Mouse (Mus musculus) ovary, postnatal 36 days (tissue): ENCODE data around the gene Gpr84.

Experiments used
- DNase-seq: peaks from one replicate; pipeline ENCODE4 v3.0.0; 2022; ENCODE audit warnings: low spot score, mixed read lengths

Gene Gpr84

GRCm38 (mm10) chr15:103310365-103310910, at the start of gene Gpr84:
TSS of gene Gpr84 (minus strand) at chr15:103310612.
- no peak for DNase-seq

DNA sequence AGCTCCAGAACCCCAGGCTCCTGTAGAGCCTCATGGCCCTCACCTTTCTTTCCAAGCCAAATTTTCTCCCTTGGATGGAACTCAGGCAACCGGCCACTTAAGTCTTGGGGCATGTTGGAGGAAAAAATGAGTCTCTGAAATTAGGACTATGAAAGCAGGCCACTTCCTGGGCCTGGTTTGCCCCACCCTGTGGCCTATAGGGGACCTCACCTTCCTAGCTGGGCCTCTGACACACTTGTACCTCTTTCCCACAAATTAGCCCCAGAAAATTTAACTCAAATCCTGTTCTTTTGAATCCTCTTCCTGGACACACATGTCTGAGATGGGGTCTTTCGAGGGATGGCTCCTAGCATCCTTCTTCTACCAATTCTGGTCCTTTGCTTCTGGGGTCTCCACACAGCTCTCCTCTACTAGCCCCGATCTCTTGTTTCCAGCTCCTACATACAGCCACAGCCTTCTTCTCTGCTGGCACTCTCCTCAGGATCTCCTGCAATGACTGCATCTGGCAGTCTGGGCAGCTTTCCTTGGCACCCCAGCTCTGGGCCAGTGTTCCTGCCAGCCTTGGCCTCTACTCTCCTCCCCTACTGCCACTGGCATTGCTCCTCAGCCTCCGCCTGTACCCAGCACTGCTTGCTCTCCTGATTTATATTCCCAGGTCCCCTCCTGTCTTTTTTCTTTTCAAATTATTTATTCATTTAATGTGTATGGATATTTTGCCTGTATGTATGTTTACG, 49.6 kb upstream of the Gpr84 start:
- no peak for DNase-seq

DNA sequence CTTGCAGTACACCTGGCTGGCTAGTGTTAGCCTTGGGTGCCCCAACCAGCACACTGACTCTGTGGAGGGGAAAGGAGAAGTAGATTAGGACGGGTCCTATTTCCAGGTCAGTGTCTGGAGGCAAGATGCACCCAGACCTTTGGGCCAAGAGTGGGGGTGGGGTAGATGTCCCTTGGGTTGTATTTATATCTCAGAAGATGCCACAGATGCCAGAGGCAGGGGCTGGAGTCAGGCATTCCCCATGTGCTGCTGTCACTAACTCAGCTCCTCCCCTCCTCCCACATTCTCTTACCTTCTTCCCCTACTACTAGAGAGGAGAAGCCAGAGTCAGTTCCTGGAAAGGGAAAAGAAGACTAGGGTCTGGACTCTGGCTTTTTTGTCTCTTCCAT, 48.7 kb upstream of the Gpr84 start:
- no peak for DNase-seq

DNA sequence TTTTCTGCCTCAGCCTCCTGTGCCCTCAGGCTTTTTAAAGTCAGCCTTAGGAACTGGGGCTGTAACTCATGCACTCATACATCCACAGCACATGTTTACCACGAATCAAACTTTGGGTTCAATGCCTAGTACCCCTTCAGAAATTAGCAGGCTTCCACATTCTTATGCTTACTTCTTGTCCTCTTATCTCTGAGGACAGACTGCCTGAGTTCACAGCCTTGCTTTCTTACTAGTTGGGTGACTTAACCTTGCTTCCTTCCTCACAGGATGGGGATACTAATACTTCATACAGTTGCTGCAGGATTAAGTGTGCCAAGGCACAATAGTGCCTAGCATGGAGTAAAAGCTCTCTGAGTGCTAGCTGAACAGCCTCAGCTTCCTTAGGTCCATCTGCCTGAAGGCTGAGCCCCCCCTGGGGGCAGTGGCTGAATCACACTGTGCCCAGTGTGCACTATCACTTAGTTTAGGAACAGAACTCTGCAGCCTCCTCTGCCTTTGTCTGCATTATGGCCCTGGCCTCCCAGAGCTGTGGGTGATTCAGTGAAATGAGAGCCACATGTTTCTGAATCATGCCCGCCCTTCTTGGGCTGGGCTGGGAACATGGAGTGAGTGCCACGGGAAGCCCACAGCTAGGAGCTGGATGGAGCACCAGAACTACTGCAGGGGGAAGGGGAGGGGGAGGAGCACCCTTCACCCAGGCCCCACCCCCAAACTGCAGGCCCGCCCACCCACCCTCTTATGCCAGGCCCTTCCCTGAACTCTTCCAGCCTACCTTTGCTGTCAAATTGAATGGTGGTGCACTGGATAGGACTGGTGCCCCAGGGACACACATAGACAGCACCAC, 48.1 kb upstream of the Gpr84 start:
- DNase-seq, result no peak

DNA sequence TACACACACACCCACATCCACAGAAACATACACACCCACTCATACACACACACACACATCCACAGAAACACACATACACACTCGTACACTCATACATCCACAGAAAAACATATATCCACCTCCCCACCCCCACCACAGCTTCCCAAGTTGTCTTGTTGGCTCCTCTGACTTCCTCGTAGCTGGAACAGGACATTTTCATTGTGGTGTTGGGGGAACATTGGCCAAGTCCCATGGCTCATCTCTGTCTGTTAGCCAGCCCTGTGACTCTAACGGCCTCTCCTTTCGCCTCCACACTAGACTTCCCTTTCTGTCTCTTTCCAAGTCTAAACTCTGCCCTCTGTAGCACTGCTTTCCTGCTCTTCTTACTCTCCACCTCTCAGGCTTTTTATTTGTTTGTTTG, 47.4 kb upstream of the Gpr84 start:
- DNase-seq, result no peak

DNA sequence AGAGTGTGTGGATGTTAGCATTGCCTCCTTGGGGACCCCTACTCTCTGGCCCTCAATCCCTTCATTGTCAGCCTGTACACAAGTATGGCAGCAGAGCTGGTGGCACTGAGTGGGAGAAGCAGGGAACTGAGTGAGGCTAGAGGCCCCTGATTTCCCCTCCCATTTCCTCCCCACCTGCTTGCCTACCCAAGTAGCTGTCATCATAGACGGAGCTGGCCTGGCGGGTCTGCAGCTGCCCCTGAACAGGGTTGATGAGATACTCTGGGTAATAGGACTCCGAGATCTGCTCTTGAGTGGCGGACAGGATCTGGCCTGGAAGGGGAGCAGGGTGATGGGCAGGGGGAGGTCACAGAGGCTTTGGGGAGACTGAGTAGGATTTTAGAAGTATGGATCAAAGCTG, 45.7 kb upstream of the Gpr84 start:
- DNase-seq, result no peak

- DNase-seq, result no peak
Measured at GRCm38 (mm10) chr15:103355420-103355819, 45.0 kb upstream of the Gpr84 start.

- no peak for DNase-seq
Measured at GRCm38 (mm10) chr15:103354690-103355089, 44.3 kb upstream of the Gpr84 start.

GRCm38 (mm10) chr15:103353511-103354256, 43.3 kb upstream of the Gpr84 start:
- no peak for DNase-seq

GRCm38 (mm10) chr15:103352856-103353255, 42.4 kb upstream of the Gpr84 start:
- DNase-seq, result peak; percentile 45

DNA sequence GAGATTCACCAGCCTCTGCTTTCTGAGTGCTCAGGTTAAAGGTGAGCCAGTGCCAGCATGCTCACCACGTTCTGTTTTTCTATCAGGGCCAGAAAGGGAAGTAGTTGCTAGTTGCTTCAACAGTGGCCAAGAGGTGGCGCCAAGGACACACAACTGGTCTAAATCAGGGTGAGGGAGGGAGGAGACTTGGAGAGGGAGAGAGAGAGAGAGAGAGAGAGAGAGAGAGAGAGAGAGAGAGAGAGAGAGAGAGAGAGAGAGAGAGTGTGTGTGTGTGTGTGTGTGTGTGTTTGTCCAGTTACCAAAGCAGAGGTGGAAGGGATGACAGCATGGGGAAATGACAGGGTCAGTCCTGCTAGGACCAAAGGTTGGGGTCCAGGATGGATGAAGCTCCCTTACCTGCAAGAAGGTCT, 36.9 kb upstream of the Gpr84 start:
- peak; percentile 55 for DNase-seq

- no peak for DNase-seq
Measured at GRCm38 (mm10) chr15:103345789-103346188, 35.4 kb upstream of the Gpr84 start.

- no peak for DNase-seq
Measured at GRCm38 (mm10) chr15:103343556-103343955, 33.1 kb upstream of the Gpr84 start.

DNA sequence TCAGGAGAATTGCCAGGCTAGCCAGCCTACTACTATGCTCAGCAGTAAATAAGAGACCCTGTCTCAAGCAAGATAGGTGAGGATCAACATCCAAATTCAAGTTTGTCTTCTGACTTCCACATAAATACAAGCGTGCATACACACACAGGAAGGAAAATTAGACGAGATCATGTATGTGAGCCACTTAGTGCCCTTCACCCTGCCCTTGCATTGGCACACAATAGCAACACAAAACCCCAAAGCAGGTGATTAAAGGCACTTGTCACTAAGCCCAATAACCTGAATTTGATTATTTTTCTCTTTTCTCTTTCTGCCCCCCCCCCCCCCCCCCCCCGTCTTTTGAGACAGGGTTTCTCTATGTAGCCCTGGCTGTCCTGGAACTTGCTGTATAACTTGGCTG, 32.6 kb upstream of the Gpr84 start:
- DNase-seq, result no peak

- DNase-seq, result peak; percentile 36
Measured at GRCm38 (mm10) chr15:103342415-103342814, 32.0 kb upstream of the Gpr84 start.

GRCm38 (mm10) chr15:103341547-103341946, 31.1 kb upstream of the Gpr84 start:
- DNase-seq, result no peak

DNA sequence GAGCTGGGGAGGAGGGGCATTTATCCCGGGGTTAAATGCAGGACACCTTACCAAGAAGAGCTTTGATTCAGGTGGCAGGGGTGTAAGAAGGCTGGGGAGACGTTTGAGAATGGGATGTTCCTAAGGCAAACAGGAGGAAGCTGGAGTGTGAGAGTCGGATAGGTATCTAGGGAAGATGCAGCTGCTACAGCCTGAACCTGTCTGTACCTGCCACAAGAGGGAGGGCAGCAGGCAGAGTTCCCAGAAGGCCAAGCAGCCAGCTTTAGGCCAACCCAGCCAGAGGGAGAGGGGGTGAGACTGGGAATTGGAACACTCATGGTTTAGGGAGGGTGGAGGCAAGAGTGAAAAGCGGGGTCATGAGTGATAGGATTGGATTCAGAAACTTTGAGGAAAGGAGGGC, 30.4 kb upstream of the Gpr84 start:
- DNase-seq, result no peak

DNA sequence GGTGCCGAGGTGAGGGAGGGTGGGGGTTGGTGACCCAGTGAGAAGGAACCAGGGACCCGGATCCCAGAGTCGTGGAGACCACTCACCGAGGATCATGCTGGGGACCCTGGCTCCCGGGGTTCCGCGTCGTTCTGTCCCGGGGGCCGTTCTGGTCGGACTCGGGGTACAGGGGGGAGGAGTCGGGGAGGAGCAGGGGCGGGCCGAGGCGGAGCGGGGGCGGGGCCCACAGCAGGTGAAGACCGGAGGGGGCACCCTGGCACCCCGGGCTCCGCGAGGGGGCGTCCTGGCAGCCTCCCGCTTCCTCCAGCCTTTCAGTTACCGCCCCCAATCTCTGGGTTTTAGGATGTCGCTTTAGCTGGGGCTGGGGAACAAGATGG, 29.5 kb upstream of the Gpr84 start, which contains the start of gene Zfp385a:
Zfp385a (minus strand) TSS at position 133 of the 377 bp plus-strand sequence.
- peak; percentile 53 for DNase-seq

- no peak for DNase-seq
Measured at GRCm38 (mm10) chr15:103339166-103339960, 29.0 kb upstream of the Gpr84 start.

DNA sequence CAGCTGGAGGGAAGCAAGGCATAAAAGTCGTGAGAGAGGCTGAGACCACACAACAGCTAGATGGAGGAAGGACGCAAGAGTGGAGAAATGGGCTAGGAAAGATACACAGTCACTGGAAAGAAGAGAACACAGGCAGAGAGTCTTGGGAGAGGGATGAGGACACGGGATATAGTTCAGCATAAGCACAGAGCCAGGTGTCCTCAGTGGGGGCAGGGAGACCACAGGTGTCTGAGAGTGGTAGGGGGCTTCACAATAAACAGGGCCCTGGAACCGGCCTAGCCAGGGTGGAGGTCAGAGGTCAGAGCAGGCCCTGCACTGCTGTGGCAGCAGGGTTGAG, 28.4 kb upstream of the Gpr84 start:
- no peak for DNase-seq

DNA sequence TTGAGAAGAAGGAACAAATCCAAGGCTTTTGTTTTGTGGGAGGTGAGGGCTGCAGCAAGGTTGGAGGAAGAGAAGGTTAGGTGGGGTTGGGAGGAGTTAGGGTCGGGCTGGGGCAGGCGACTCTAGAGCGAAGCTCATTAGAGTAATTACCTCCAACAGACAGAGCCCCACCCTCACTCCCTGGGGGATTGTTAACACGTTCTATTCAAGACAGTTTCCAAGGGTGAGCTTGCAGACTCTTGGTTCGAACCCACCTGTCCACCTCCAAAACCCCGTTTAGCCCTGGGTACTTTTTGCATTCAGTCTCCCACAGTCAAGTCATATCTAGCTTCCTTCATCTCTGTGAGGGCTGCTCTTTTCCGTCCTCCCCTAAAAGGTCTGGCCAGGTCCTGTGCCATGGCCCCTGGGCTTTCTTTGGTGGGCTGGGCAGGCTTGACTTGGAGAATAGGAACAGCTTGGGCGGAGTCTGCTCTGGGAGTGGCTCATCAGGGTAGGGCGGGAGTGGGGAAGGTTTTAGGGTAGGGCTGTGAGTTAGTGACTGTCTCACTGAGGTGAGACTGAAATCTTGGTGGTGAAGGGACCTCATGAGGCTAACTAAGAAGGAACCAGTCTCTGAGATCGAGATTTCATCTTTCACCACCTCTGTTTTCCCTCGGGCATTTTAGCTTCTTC, 26.7 kb upstream of the Gpr84 start:
- no peak for DNase-seq
